Mouse (Mus musculus) neural tube, embryonic 15.5 days (tissue): ENCODE measurements at regions not wholly inside any gene's neighbourhood (a gene's known extent, or its start where the extent isn't known, plus 50 kb on each side); places are given as distances from the start of the nearest gene placed in this dataset.
"Not testable (repeated sequence)": the region's sequence is repeated elsewhere in the genome, so short reads cannot be mapped to it uniquely, and the experiment has no call there.

Source experiments
- ATAC-seq: fragments of 200-750 bp; cut with Nextera tagmentation; 2 replicates; pipeline ENCODE4 v1.8.0; 2017; ENCODE audit warnings: mild to moderate bottlenecking, moderate TSS enrichment, moderate library complexity; ENCODE audit not compliant: low FRiP score
- H3K27ac ChIP-seq: fragments of 300-500 bp; sonication (generic); replicated peaks from 2 replicates; pipeline ENCODE4 v1.5.1; 2015; ENCODE audit warnings: mild to moderate bottlenecking, inconsistent platforms
- H3K27me3 ChIP-seq: fragments of 300-500 bp; sonication (generic); replicated peaks from 2 replicates; pipeline ENCODE4 v1.6.1; 2015; ENCODE audit warnings: inconsistent platforms
- H3K36me3 ChIP-seq: fragments of 300-500 bp; sonication (generic); 2 replicates; pipeline ENCODE4 v1.6.1; 2015; ENCODE audit warnings: inconsistent platforms
- H3K4me1 ChIP-seq: fragments of 300-500 bp; sonication (generic); 2 replicates; pipeline ENCODE4 v1.6.1; 2015; ENCODE audit warnings: inconsistent platforms
- H3K4me2 ChIP-seq: fragments of 300-500 bp; sonication (generic); 2 replicates; pipeline ENCODE4 v1.6.1; 2015; ENCODE audit warnings: inconsistent platforms, mild to moderate bottlenecking, moderate library complexity
- H3K4me3 ChIP-seq: fragments of 300-500 bp; sonication (generic); replicated peaks from 2 replicates; pipeline ENCODE4 v1.5.1; 2015; ENCODE audit warnings: mild to moderate bottlenecking, inconsistent platforms
- H3K9ac ChIP-seq: fragments of 300-500 bp; sonication (generic); replicated peaks from 2 replicates; pipeline ENCODE4 v1.6.1; 2015; ENCODE audit warnings: mild to moderate bottlenecking, inconsistent platforms
- H3K9me3 ChIP-seq: fragments of 300-500 bp; sonication (generic); replicated peaks from 2 replicates; pipeline ENCODE4 v1.6.1; 2016; ENCODE audit warnings: inconsistent platforms
- WGBS: fragments of 180-500 bp; shearing (Covaris S2); methylation state at CpG from one replicate; pipeline ENCODE4 v1.1.7; 2015; ENCODE audit warnings: mixed read lengths; 5-methylcytosine and 5-hydroxymethylcytosine counted together

GRCm38 (mm10) chr12:18207941-18208340, 306.4 kb upstream of the 5730507C01Rik start:
- WGBS: 100% methylated on average over 1 of the region's 1 CpGs
- H3K4me2 ChIP-seq, ATAC-seq, H3K36me3 ChIP-seq, H3K4me1 ChIP-seq, H3K27me3 ChIP-seq, H3K4me3 ChIP-seq, H3K27ac ChIP-seq, H3K9ac ChIP-seq, H3K9me3 ChIP-seq: not testable (repeated sequence)

- WGBS: 92% methylated on average over 16 of the region's 16 CpGs
- not testable (repeated sequence) for H3K9ac ChIP-seq, ATAC-seq
These were observed 297.8 kb upstream of the 5730507C01Rik start for GRCm38 (mm10) chr12:18216432-18216926.

GRCm38 (mm10) chr12:18224516-18224915, 289.8 kb upstream of the 5730507C01Rik start:
- Histone ChIP-seq H3K27me3 (no peaks in the 10 kb centered on the region), H3K9ac (no peak overlapping the region), H3K9me3 (peaks cover 53% of the 10 kb centered on the region), H3K36me3 (no peaks in the 10 kb centered on the region), H3K4me1 (no peaks in the 10 kb centered on the region), H3K4me2 (no peak overlapping the region), H3K27ac (no peak overlapping the region), H3K4me3 (no peak overlapping the region)
- no peak for ATAC-seq
- WGBS: 86% methylated on average over 6 of the region's 6 CpGs

More at GRCm38 (mm10) chr12:18216432-18216926, 297.8 kb upstream of the 5730507C01Rik start:
- not testable (repeated sequence) for H3K4me2 ChIP-seq, H3K4me3 ChIP-seq, H3K27ac ChIP-seq, H3K27me3 ChIP-seq, H3K4me1 ChIP-seq, H3K36me3 ChIP-seq
- H3K9me3 ChIP-seq: peaks cover 17% of the 10 kb centered on the region; the same call in 1 of the 2 replicates

GRCm38 (mm10) chr12:18226691-18227090, 287.6 kb upstream of the 5730507C01Rik start:
- no peaks in the 10 kb centered on the region for H3K27me3 ChIP-seq
- WGBS: 84% methylated on average over 10 of the region's 10 CpGs

GRCm38 (mm10) chr12:18231896-18232295, 282.4 kb upstream of the 5730507C01Rik start:
- WGBS: 89% methylated on average over 5 of the region's 5 CpGs
- H3K9ac ChIP-seq: not testable (repeated sequence)

More at GRCm38 (mm10) chr12:18226691-18227090, 287.6 kb upstream of the 5730507C01Rik start:
- no peaks in the 10 kb centered on the region for H3K4me1 ChIP-seq
- no peak overlapping the region for H3K9ac ChIP-seq
- H3K4me3 ChIP-seq: no peak overlapping the region
- no peak overlapping the region for H3K27ac ChIP-seq
- no peaks in the 10 kb centered on the region for H3K36me3 ChIP-seq
- peaks cover 71% of the 10 kb centered on the region for H3K9me3 ChIP-seq
- H3K4me2 ChIP-seq: no peak overlapping the region
- no peak for ATAC-seq

GRCm38 (mm10) chr12:18236330-18236729, 278.0 kb upstream of the 5730507C01Rik start:
- not testable (repeated sequence) for H3K4me2 ChIP-seq, H3K36me3 ChIP-seq, H3K9ac ChIP-seq, H3K4me1 ChIP-seq, ATAC-seq, H3K4me3 ChIP-seq, H3K27ac ChIP-seq, H3K27me3 ChIP-seq
- peaks cover 51% of the 10 kb centered on the region for H3K9me3 ChIP-seq

More at GRCm38 (mm10) chr12:18231896-18232295, 282.4 kb upstream of the 5730507C01Rik start:
- ATAC-seq, H3K27ac ChIP-seq, H3K4me2 ChIP-seq, H3K27me3 ChIP-seq, H3K4me1 ChIP-seq, H3K36me3 ChIP-seq, H3K4me3 ChIP-seq: not testable (repeated sequence)
- peaks cover 53% of the 10 kb centered on the region for H3K9me3 ChIP-seq

GRCm38 (mm10) chr12:18237549-18237948, 276.8 kb upstream of the 5730507C01Rik start:
- no peak overlapping the region for H3K27ac ChIP-seq
- H3K36me3 ChIP-seq: no peaks in the 10 kb centered on the region
- no peak overlapping the region for H3K4me3 ChIP-seq
- H3K4me1 ChIP-seq: no peaks in the 10 kb centered on the region
- WGBS: 80% methylated on average over 9 of the region's 9 CpGs
- no peak overlapping the region for H3K4me2 ChIP-seq
- peaks cover 54% of the 10 kb centered on the region for H3K9me3 ChIP-seq
- no peak overlapping the region for H3K9ac ChIP-seq
- no peak for ATAC-seq
- H3K27me3 ChIP-seq: no peaks in the 10 kb centered on the region
